Mouse (Mus musculus) E14TG2a.4 (cell line): ENCODE measurements around the gene Gm5134.

Experiments
- CTCF ChIP-seq: conservative IDR thresholded peaks from 2 replicates; pipeline ENCODE4 v1.5.1; 2014; ENCODE audit warnings: low read length
- POU5F1 ChIP-seq: IDR thresholded peaks from 2 replicates; pipeline ENCODE4 v1.6.1; 2014; ENCODE audit warnings: low read length, borderline replicate concordance

- TF ChIP-seq CTCF (no peak), POU5F1 (peak; percentile 88)
These were observed 91.0 kb downstream of the Gm5134 start for GRCm38 (mm10) chr10:76045343-76045742.
